Mouse (Mus musculus) hindbrain, embryonic 12.5 days (tissue): ENCODE results near the gene Cbln1. TPM values are rescaled to one million over a fixed set of nuclear protein-coding genes. Genes with fewer than 3 reads are reported as not detected.
A peak's percentile ranks its signal among the peaks of the same experiment; 100 is the strongest.

Source experiments
- ATAC-seq: fragments of 200-750 bp; cut with Nextera tagmentation; 2 replicates; pipeline ENCODE4 v1.8.0; 2017; ENCODE audit warnings: moderate TSS enrichment; ENCODE audit not compliant: low FRiP score
- H3K27ac ChIP-seq: fragments of 300-500 bp; sonication (generic); 2 replicates; pipeline ENCODE4 v1.5.1; 2016; ENCODE audit warnings: mild to moderate bottlenecking
- H3K27me3 ChIP-seq: fragments of 300-500 bp; sonication (generic); 2 replicates; pipeline ENCODE4 v1.6.1; 2016; ENCODE audit warnings: mild to moderate bottlenecking
- H3K36me3 ChIP-seq: fragments of 300-500 bp; sonication (generic); 2 replicates; pipeline ENCODE4 v1.6.1; 2016; ENCODE audit warnings: mild to moderate bottlenecking
- H3K4me1 ChIP-seq: fragments of 300-500 bp; sonication (generic); 2 replicates; pipeline ENCODE4 v1.6.1; 2016
- H3K4me2 ChIP-seq: fragments of 300-500 bp; sonication (generic); replicated peaks from 2 replicates; pipeline ENCODE4 v1.6.1; 2016; ENCODE audit warnings: mild to moderate bottlenecking
- H3K4me3 ChIP-seq: fragments of 300-500 bp; sonication (generic); 2 replicates; pipeline ENCODE4 v1.5.1; 2016; ENCODE audit warnings: mild to moderate bottlenecking
- H3K9ac ChIP-seq: fragments of 300-500 bp; sonication (generic); 2 replicates; pipeline ENCODE4 v1.6.1; 2016; ENCODE audit warnings: mild to moderate bottlenecking, moderate library complexity
- H3K9me3 ChIP-seq: fragments of 300-500 bp; sonication (generic); replicated peaks from 2 replicates; pipeline ENCODE4 v1.6.1; 2016; ENCODE audit warnings: mild to moderate bottlenecking
- WGBS: fragments of 180-500 bp; shearing (Covaris S2); methylation state at CpG from one replicate; pipeline ENCODE4 v1.1.7; 2016; 5-methylcytosine and 5-hydroxymethylcytosine counted together
- polyA plus RNA-seq: library from polyadenylated mRNA; unstranded; fragments of >200 nt; fragmentation: Nextera tagmentation; extraction: Ambion mirVana; gene quantifications from 2 replicates; pipeline ENCODE4 v1.2.1, GENCODE M21; 2016

The Cbln1 gene
- polyA plus RNA-seq, 1 experiment from 2014 or later: 21.5 TPM

- H3K27ac ChIP-seq: peak overlapping the region; percentile 30; the same call in 1 of the 2 replicates
- peak overlapping the region; percentile 92 for H3K4me2 ChIP-seq
- peaks cover 92% of the 10 kb centered on the region for H3K27me3 ChIP-seq
- H3K9ac ChIP-seq: peak overlapping the region; percentile 74
- no peak for ATAC-seq
- WGBS: 2% methylated on average over 45 of the region's 45 CpGs
- H3K9me3 ChIP-seq: no peaks in the 10 kb centered on the region
- no peaks in the 10 kb centered on the region for H3K36me3 ChIP-seq
- H3K4me1 ChIP-seq: peaks cover 45% of the 10 kb centered on the region
- H3K4me3 ChIP-seq: peak overlapping the region; percentile 66
Measured at GRCm38 (mm10) chr8:87468958-87469815, 3.2 kb downstream of the Cbln1 start.

GRCm38 (mm10) chr8:87468416-87468957, 3.9 kb downstream of the Cbln1 start:
- no peak for ATAC-seq
- Histone ChIP-seq H3K36me3 (no peaks in the 10 kb centered on the region), H3K4me3 (peak overlapping the region; percentile 66), H3K27ac (peak overlapping the region; percentile 30; the same call in 1 of the 2 replicates), H3K4me2 (peak overlapping the region; percentile 92), H3K9ac (peak overlapping the region; percentile 74), H3K4me1 (peaks cover 40% of the 10 kb centered on the region), H3K9me3 (no peaks in the 10 kb centered on the region), H3K27me3 (peaks cover 86% of the 10 kb centered on the region)
- 1% methylated on average over 23 of the region's 23 CpGs for WGBS

- no peaks in the 10 kb centered on the region for H3K36me3 ChIP-seq
- H3K9ac ChIP-seq: no peak overlapping the region
- H3K9me3 ChIP-seq: no peaks in the 10 kb centered on the region
- no peak overlapping the region for H3K4me2 ChIP-seq
- no peak for ATAC-seq
- H3K27ac ChIP-seq: 0 out of 2 replicates have a peak overlapping the region, but pooled peaks have one; percentile 23
- H3K27me3 ChIP-seq: peaks cover 83% of the 10 kb centered on the region
- 18% methylated on average over 3 of the region's 3 CpGs for WGBS
- no peak overlapping the region for H3K4me3 ChIP-seq
- H3K4me1 ChIP-seq: peaks cover 37% of the 10 kb centered on the region
Measured at GRCm38 (mm10) chr8:87467906-87468305, 4.5 kb downstream of the Cbln1 start.

- Histone ChIP-seq H3K4me2 (no peak overlapping the region), H3K9me3 (0 out of 2 replicates have a peak, but pooled peaks cover 3% of the 10 kb centered on the region), H3K4me3 (no peak overlapping the region), H3K9ac (no peak overlapping the region), H3K27me3 (peaks cover 78% of the 10 kb centered on the region), H3K27ac (no peak overlapping the region), H3K36me3 (no peaks in the 10 kb centered on the region), H3K4me1 (peaks cover 36% of the 10 kb centered on the region)
- ATAC-seq: no peak
- 50% methylated on average over 1 of the region's 1 CpGs for WGBS
Measured at GRCm38 (mm10) chr8:87466936-87467602, 5.3 kb downstream of the Cbln1 start.

GRCm38 (mm10) chr8:87466335-87466734, 6.1 kb downstream of the Cbln1 start:
- 46% methylated on average over 6 of the region's 6 CpGs for WGBS
- no peak overlapping the region for H3K27ac ChIP-seq
- H3K9ac ChIP-seq: no peak overlapping the region
- peaks cover 35% of the 10 kb centered on the region for H3K4me1 ChIP-seq
- H3K27me3 ChIP-seq: peaks cover 70% of the 10 kb centered on the region
- H3K4me2 ChIP-seq: no peak overlapping the region
- H3K36me3 ChIP-seq: no peaks in the 10 kb centered on the region
- no peak for ATAC-seq
- H3K4me3 ChIP-seq: no peak overlapping the region
- H3K9me3 ChIP-seq: 0 out of 2 replicates have a peak, but pooled peaks cover 3% of the 10 kb centered on the region

- no peak overlapping the region for H3K9ac ChIP-seq
- H3K27ac ChIP-seq: no peak overlapping the region
- ATAC-seq: no peak
- WGBS: 80% methylated on average over 3 of the region's 3 CpGs
- peaks cover 20% of the 10 kb centered on the region for H3K4me1 ChIP-seq
- H3K4me2 ChIP-seq: no peak overlapping the region
- H3K9me3 ChIP-seq: 0 out of 2 replicates have a peak, but pooled peaks cover 3% of the 10 kb centered on the region
- H3K36me3 ChIP-seq: no peaks in the 10 kb centered on the region
- peaks cover 53% of the 10 kb centered on the region for H3K27me3 ChIP-seq
- H3K4me3 ChIP-seq: no peak overlapping the region
Measured at GRCm38 (mm10) chr8:87464446-87464845, 8.0 kb downstream of the Cbln1 start.

- H3K36me3 ChIP-seq: no peaks in the 10 kb centered on the region
- no peak overlapping the region for H3K9ac ChIP-seq
- ATAC-seq: no peak
Measured at GRCm38 (mm10) chr8:87461801-87462200, 10.6 kb downstream of the Cbln1 start.

GRCm38 (mm10) chr8:87456949-87457348, 15.5 kb downstream of the Cbln1 start:
- WGBS: 79% methylated on average over 4 of the region's 4 CpGs
- H3K4me1 ChIP-seq: peaks cover 8% of the 10 kb centered on the region; the same call in 1 of the 2 replicates
- H3K9ac ChIP-seq: no peak overlapping the region
- no peaks in the 10 kb centered on the region for H3K36me3 ChIP-seq
- H3K27ac ChIP-seq: no peak overlapping the region
- no peak overlapping the region for H3K4me2 ChIP-seq
- no peaks in the 10 kb centered on the region; the same call in 1 of the 2 replicates for H3K27me3 ChIP-seq
- ATAC-seq: no peak
- 0 out of 2 replicates have a peak, but pooled peaks cover 4% of the 10 kb centered on the region for H3K9me3 ChIP-seq
- H3K4me3 ChIP-seq: no peak overlapping the region

More at GRCm38 (mm10) chr8:87461801-87462200, 10.6 kb downstream of the Cbln1 start:
- Histone ChIP-seq H3K9me3 (0 out of 2 replicates have a peak, but pooled peaks cover 7% of the 10 kb centered on the region), H3K27ac (no peak overlapping the region), H3K4me1 (peaks cover 8% of the 10 kb centered on the region; the same call in 1 of the 2 replicates), H3K4me3 (no peak overlapping the region), H3K27me3 (peaks cover 30% of the 10 kb centered on the region), H3K4me2 (no peak overlapping the region)
- 25% methylated on average over 5 of the region's 5 CpGs for WGBS

GRCm38 (mm10) chr8:87452815-87453214, 19.6 kb downstream of the Cbln1 start:
- 92% methylated on average over 4 of the region's 4 CpGs for WGBS
- Histone ChIP-seq H3K36me3 (no peaks in the 10 kb centered on the region), H3K27me3 (no peaks in the 10 kb centered on the region), H3K4me1 (no peaks in the 10 kb centered on the region), H3K9me3 (no peaks in the 10 kb centered on the region), H3K27ac (no peak overlapping the region), H3K4me2 (no peak overlapping the region), H3K9ac (no peak overlapping the region), H3K4me3 (no peak overlapping the region)
- ATAC-seq: no peak

GRCm38 (mm10) chr8:87451737-87452136, 20.7 kb downstream of the Cbln1 start:
- Histone ChIP-seq H3K4me2 (no peak overlapping the region), H3K9me3 (no peaks in the 10 kb centered on the region), H3K36me3 (no peaks in the 10 kb centered on the region), H3K4me3 (no peak overlapping the region), H3K27me3 (no peaks in the 10 kb centered on the region), H3K9ac (no peak overlapping the region), H3K4me1 (no peaks in the 10 kb centered on the region), H3K27ac (no peak overlapping the region)
- 82% methylated on average over 2 of the region's 2 CpGs for WGBS
- ATAC-seq: no peak

GRCm38 (mm10) chr8:87434592-87434991, 37.8 kb downstream of the Cbln1 start:
- H3K4me2 ChIP-seq: no peak overlapping the region
- H3K27ac ChIP-seq: no peak overlapping the region
- WGBS: 82% methylated on average over 3 of the region's 3 CpGs
- no peaks in the 10 kb centered on the region for H3K36me3 ChIP-seq
- no peak overlapping the region for H3K4me3 ChIP-seq
- H3K9me3 ChIP-seq: no peaks in the 10 kb centered on the region
- no peaks in the 10 kb centered on the region for H3K4me1 ChIP-seq
- H3K9ac ChIP-seq: no peak overlapping the region
- no peak for ATAC-seq
- H3K27me3 ChIP-seq: no peaks in the 10 kb centered on the region

- no peak overlapping the region for H3K9ac ChIP-seq
- H3K27ac ChIP-seq: no peak overlapping the region
- no peaks in the 10 kb centered on the region for H3K36me3 ChIP-seq
- no peak overlapping the region for H3K4me2 ChIP-seq
- no peaks in the 10 kb centered on the region for H3K9me3 ChIP-seq
- H3K4me1 ChIP-seq: no peaks in the 10 kb centered on the region
- no peak for ATAC-seq
- no peaks in the 10 kb centered on the region for H3K27me3 ChIP-seq
- H3K4me3 ChIP-seq: no peak overlapping the region
Measured at GRCm38 (mm10) chr8:87427188-87427587, 45.2 kb downstream of the Cbln1 start.
